Mouse (Mus musculus) ES-Bruce4 (cell line): ENCODE measurements at regions not wholly inside any gene's neighbourhood (a gene's known extent, or its start where the extent isn't known, plus 50 kb on each side); places are given as distances from the start of the nearest gene placed in this dataset.

Experiments
- H3K27ac ChIP-seq: 2 replicates; pipeline ENCODE4 v1.5.1; 2012; ENCODE audit warnings: low read length, inconsistent platforms; ENCODE audit not compliant: insufficient read depth
- H3K27me3 ChIP-seq: 2 replicates; pipeline ENCODE4 v1.6.1; 2012; ENCODE audit warnings: mild to moderate bottlenecking, low read length, inconsistent platforms; ENCODE audit not compliant: control insufficient read depth, poor library complexity, insufficient read depth, severe bottlenecking
- H3K36me3 ChIP-seq: 2 replicates; pipeline ENCODE4 v1.6.1; 2012; ENCODE audit warnings: inconsistent platforms, mild to moderate bottlenecking, low read length, moderate library complexity; ENCODE audit not compliant: control insufficient read depth, poor library complexity, insufficient read depth, severe bottlenecking
- H3K4me1 ChIP-seq: one replicate; pipeline ENCODE4 v1.8.1; 2011; ENCODE audit warnings: low read length; ENCODE audit not compliant: control insufficient read depth, insufficient read depth
- H3K4me3 ChIP-seq: 2 replicates; pipeline ENCODE4 v1.5.1; 2011; ENCODE audit warnings: low read depth, mild to moderate bottlenecking, low read length
- H3K9ac ChIP-seq: 2 replicates; pipeline ENCODE4 v1.6.1; 2012; ENCODE audit warnings: low read depth, mild to moderate bottlenecking, inconsistent platforms; ENCODE audit not compliant: poor library complexity, severe bottlenecking
- H3K9me3 ChIP-seq: replicated peaks from 2 replicates; pipeline ENCODE4 v1.6.1; 2012; ENCODE audit warnings: mild to moderate bottlenecking, low read length, inconsistent platforms; ENCODE audit not compliant: control insufficient read depth, poor library complexity, insufficient read depth, severe bottlenecking
- CTCF ChIP-seq: IDR thresholded peaks from one replicate; pipeline ENCODE4 v1.8.1; 2011; ENCODE audit warnings: low read depth, low read length
- EP300 ChIP-seq: IDR thresholded peaks from 2 replicates; pipeline ENCODE4 v1.6.1; 2011; ENCODE audit warnings: low read depth, low read length; ENCODE audit not compliant: insufficient read depth
- POLR2A ChIP-seq: IDR thresholded peaks from one replicate; pipeline ENCODE4 v1.8.1; 2011; ENCODE audit warnings: low read length; ENCODE audit not compliant: insufficient read depth

- Histone ChIP-seq H3K4me1 (peaks cover 3% of the 10 kb centered on the region), H3K27ac (no peak overlapping the region)
Observed at GRCm38 (mm10) chr2:166332748-166333417, 177.4 kb upstream of the Sulf2 start.

GRCm38 (mm10) chr2:166331192-166331591 is 175.7 kb upstream of the Sulf2 start:
- Histone ChIP-seq H3K27me3 (no peaks in the 10 kb centered on the region), H3K9ac (no peak overlapping the region), H3K27ac (no peak overlapping the region), H3K36me3 (no peaks in the 10 kb centered on the region), H3K4me3 (no peak overlapping the region), H3K4me1 (peaks cover 3% of the 10 kb centered on the region), H3K9me3 (no peaks in the 10 kb centered on the region)
- TF ChIP-seq EP300 (no peak), POLR2A (no peak), CTCF (no peak)

More at GRCm38 (mm10) chr2:166332748-166333417, 177.4 kb upstream of the Sulf2 start:
- Histone ChIP-seq H3K9me3 (no peaks in the 10 kb centered on the region), H3K9ac (no peak overlapping the region), H3K4me3 (no peak overlapping the region), H3K36me3 (no peaks in the 10 kb centered on the region), H3K27me3 (no peaks in the 10 kb centered on the region)
- TF ChIP-seq EP300, result no peak
- no peak for TF ChIP-seq CTCF
- TF ChIP-seq POLR2A, result no peak

GRCm38 (mm10) chr2:166330364-166330763 is 174.9 kb upstream of the Sulf2 start:
- Histone ChIP-seq H3K27me3 (no peaks in the 10 kb centered on the region), H3K4me1 (peaks cover 3% of the 10 kb centered on the region), H3K4me3 (no peak overlapping the region), H3K27ac (no peak overlapping the region), H3K9me3 (no peaks in the 10 kb centered on the region), H3K9ac (no peak overlapping the region), H3K36me3 (no peaks in the 10 kb centered on the region)
- peak; percentile 27; the same call in 1 of the 2 replicates for TF ChIP-seq EP300
- no peak for TF ChIP-seq POLR2A

- no peak for TF ChIP-seq POLR2A
- no peak for TF ChIP-seq EP300
- no peak for TF ChIP-seq CTCF
- Histone ChIP-seq H3K36me3 (no peaks in the 10 kb centered on the region), H3K4me3 (no peak overlapping the region), H3K4me1 (peaks cover 1% of the 10 kb centered on the region), H3K9ac (no peak overlapping the region), H3K27me3 (no peaks in the 10 kb centered on the region), H3K27ac (no peak overlapping the region), H3K9me3 (no peaks in the 10 kb centered on the region)
Observed at GRCm38 (mm10) chr2:166329556-166330340, 174.3 kb upstream of the Sulf2 start.

- no peak overlapping the region for H3K27ac ChIP-seq
- no peaks in the 10 kb centered on the region for H3K9me3 ChIP-seq
- H3K36me3 ChIP-seq, result no peaks in the 10 kb centered on the region
- H3K4me3 ChIP-seq, result no peak overlapping the region
- H3K4me1 ChIP-seq, result peaks cover 1% of the 10 kb centered on the region
- H3K9ac ChIP-seq, result no peak overlapping the region
- TF ChIP-seq POLR2A (no peak), CTCF (no peak), EP300 (no peak)
- no peaks in the 10 kb centered on the region for H3K27me3 ChIP-seq
Observed at GRCm38 (mm10) chr2:166326932-166327331, 171.5 kb upstream of the Sulf2 start.

GRCm38 (mm10) chr2:166324954-166325353 is 169.5 kb upstream of the Sulf2 start:
- H3K9ac ChIP-seq, result no peak overlapping the region
- TF ChIP-seq CTCF, result no peak
- peaks cover 1% of the 10 kb centered on the region for H3K4me1 ChIP-seq
- H3K9me3 ChIP-seq, result no peaks in the 10 kb centered on the region
- no peak overlapping the region for H3K27ac ChIP-seq
- H3K36me3 ChIP-seq, result no peaks in the 10 kb centered on the region
- H3K27me3 ChIP-seq, result no peaks in the 10 kb centered on the region
- no peak overlapping the region for H3K4me3 ChIP-seq
